10 mouse cellular contexts compared by ENCODE assay signal in genomic region chr8:124283644-124284332, GRCm38 (mm10). TPM values are rescaled to one million over a fixed set of nuclear protein-coding genes. Genes with fewer than 3 reads are reported as not detected.
A peak's percentile ranks its signal among the peaks of the same experiment; 100 is the strongest.
DNase-seq lines count a peak whose midpoint lies in the region; ATAC-seq lines count a peak whose summit lies in the region.
"Had no signal": no experiment of that assay in that cellular context is flagged by ENCODE, and none has a peak within 500 bp of the region (broad histone marks: within the 10 kb centered on the region; RNA-seq: fewer than 3 reads in every experiment).

No protein-coding gene starts in this region.

- H3K4me2 ChIP-seq in heart, embryonic 14.5 days (ENCODE audit: low read length) = no peak overlapping the region
- no peak overlapping the region for H3K4me2 ChIP-seq in embryonic facial prominence, embryonic 11.5 days (ENCODE audit: low read depth, low read length)
- no peak overlapping the region for H3K4me2 ChIP-seq in intestine, embryonic 15.5 days (replicated peaks)
- H3K4me2 ChIP-seq in neural tube, embryonic 15.5 days = no peak overlapping the region

- 59% methylated on average over 11 of the region's 11 CpGs for WGBS in heart, embryonic 14.5 days
- 42% methylated on average over 11 of the region's 11 CpGs for WGBS in embryonic facial prominence, embryonic 11.5 days
- 59% methylated on average over 11 of the region's 11 CpGs for WGBS in intestine, embryonic 15.5 days
- WGBS in neural tube, embryonic 15.5 days = 14% methylated on average over 11 of the region's 11 CpGs

- no peaks in the 10 kb centered on the region for H3K27me3 ChIP-seq in heart, embryonic 14.5 days (ENCODE audit: control insufficient read depth, insufficient read depth, low read length)
- no peaks in the 10 kb centered on the region for H3K27me3 ChIP-seq in embryonic facial prominence, embryonic 11.5 days (ENCODE audit: control insufficient read depth, insufficient read depth, low read length)
- no peaks in the 10 kb centered on the region for H3K27me3 ChIP-seq in intestine, embryonic 15.5 days (replicated peaks)
- H3K27me3 ChIP-seq in neural tube, embryonic 15.5 days (replicated peaks) = no peaks in the 10 kb centered on the region

- no peak for ATAC-seq in heart, embryonic 14.5 days (ENCODE audit: insufficient number of reproducible peaks, insufficient read depth, low FRiP score, low read depth)
- no peak for ATAC-seq in embryonic facial prominence, embryonic 11.5 days (replicated peaks; ENCODE audit: insufficient number of reproducible peaks, low FRiP score, low TSS enrichment, low read depth)
- no peak for ATAC-seq in intestine, embryonic 15.5 days
- ATAC-seq in neural tube, embryonic 15.5 days (ENCODE audit: low FRiP score) = no peak
- no peak for ATAC-seq in monocyte, adult 5-6 weeks (replicated peaks; ENCODE audit: insufficient number of reproducible peaks, low FRiP score, low TSS enrichment, poor library complexity, severe bottlenecking)

- intact Hi-C loops in left cerebral cortex, postnatal 36 days (cut with DNase I) = loop anchor here (5.0 kb wide), 1 partner anchor 51 kb away; the partner anchor contains the start of gene Galnt2

- no peak overlapping the region for H3K4me3 ChIP-seq in heart, embryonic 14.5 days (ENCODE audit: control insufficient read depth in 1 of 2, insufficient read depth in 1 of 2, low read depth in 1 of 2, low read length in 2 of 2)
- H3K4me3 ChIP-seq in embryonic facial prominence, embryonic 11.5 days (ENCODE audit: low read depth, low read length) = no peak overlapping the region
- no peak overlapping the region for H3K4me3 ChIP-seq in intestine, embryonic 15.5 days (replicated peaks)
- no peak overlapping the region for H3K4me3 ChIP-seq in neural tube, embryonic 15.5 days (replicated peaks)

- peaks cover 53 to 79% of the 10 kb centered on the region in 2 experiments for H3K4me1 ChIP-seq in heart, embryonic 14.5 days (ENCODE audit: control insufficient read depth in 2 of 2, insufficient read depth in 2 of 2, low read length in 2 of 2)
- H3K4me1 ChIP-seq in embryonic facial prominence, embryonic 11.5 days (ENCODE audit: control insufficient read depth, insufficient read depth, low read length) = peaks cover 9% of the 10 kb centered on the region
- peaks cover 59% of the 10 kb centered on the region for H3K4me1 ChIP-seq in intestine, embryonic 15.5 days (replicated peaks)
- H3K4me1 ChIP-seq in neural tube, embryonic 15.5 days = peaks cover 66% of the 10 kb centered on the region

- no peak for DNase-seq in heart, adult 9 months (ENCODE audit: low spot score in 2 of 2)
- no peak for DNase-seq in embryonic facial prominence, embryonic 11.5 days (ENCODE audit: low spot score)
- no peak for DNase-seq in right cerebral cortex, adult 18-20 months
- no peak for DNase-seq in left cerebral cortex, postnatal 36 days (ENCODE audit: low spot score in 2 of 2)
- DNase-seq: thymus, postnatal 36 days had no signal

- H3K9me3 ChIP-seq in heart, embryonic 14.5 days (ENCODE audit: control insufficient read depth, low read length) = no peaks in the 10 kb centered on the region
- H3K9me3 ChIP-seq in embryonic facial prominence, embryonic 11.5 days (replicated peaks; ENCODE audit: control insufficient read depth, low read length) = no peaks in the 10 kb centered on the region
- no peaks in the 10 kb centered on the region for H3K9me3 ChIP-seq in intestine, embryonic 15.5 days
- no peaks in the 10 kb centered on the region for H3K9me3 ChIP-seq in neural tube, embryonic 15.5 days (replicated peaks)

- H3K36me3 ChIP-seq in heart, embryonic 14.5 days (ENCODE audit: control insufficient read depth, insufficient read depth, low read length) = no peaks in the 10 kb centered on the region
- no peaks in the 10 kb centered on the region for H3K36me3 ChIP-seq in embryonic facial prominence, embryonic 11.5 days (replicated peaks; ENCODE audit: control insufficient read depth, insufficient read depth, low read depth, low read length)
- no peaks in the 10 kb centered on the region for H3K36me3 ChIP-seq in intestine, embryonic 15.5 days
- no peaks in the 10 kb centered on the region for H3K36me3 ChIP-seq in neural tube, embryonic 15.5 days

- peak overlapping the region; percentile 57 for H3K9ac ChIP-seq in heart, embryonic 14.5 days (ENCODE audit: low read length)
- H3K9ac ChIP-seq in embryonic facial prominence, embryonic 11.5 days (replicated peaks; ENCODE audit: low read length) = peak overlapping the region; percentile 11; the same call in 1 of the 2 replicates
- no peak overlapping the region for H3K9ac ChIP-seq in intestine, embryonic 15.5 days
- peak overlapping the region; percentile 15 for H3K9ac ChIP-seq in neural tube, embryonic 15.5 days (replicated peaks)

- H3K27ac ChIP-seq in heart, embryonic 14.5 days (replicated peaks in 1 of 2; ENCODE audit: control insufficient read depth in 1 of 2, insufficient read depth in 1 of 2, low read depth in 2 of 2, low read length in 2 of 2) = peak overlapping the region; percentile 43 to 77
- peak overlapping the region; percentile 75 for H3K27ac ChIP-seq in embryonic facial prominence, embryonic 11.5 days (replicated peaks; ENCODE audit: low read depth, low read length)
- peak overlapping the region; percentile 36 for H3K27ac ChIP-seq in intestine, embryonic 15.5 days
- peak overlapping the region; percentile 79 for H3K27ac ChIP-seq in neural tube, embryonic 15.5 days (replicated peaks)
- H3K27ac ChIP-seq: macrophage had no signal

RNA-seq across cellular contexts. Expression of gene Galnt2, which starts 52.6 kb away (rescaled TPM):
- 58.5 and 60.5 TPM in 2 replicates for polyA plus RNA-seq in heart, embryonic 14.5 days (2014; fragmentation: Nextera tagmentation; extraction: Ambion mirVana)
- polyA plus RNA-seq in embryonic facial prominence, embryonic 11.5 days (2014; fragmentation: Nextera tagmentation; extraction: Ambion mirVana) = 52.5 and 54.7 TPM in 2 replicates
- polyA plus RNA-seq in intestine, embryonic 15.5 days (2015; fragmentation: Nextera tagmentation; extraction: Ambion mirVana) = 58.8 and 66.9 TPM in 2 replicates
- polyA plus RNA-seq in neural tube, embryonic 15.5 days (2015; fragmentation: Nextera tagmentation; extraction: Ambion mirVana) = 59.7 and 62.7 TPM in 2 replicates
- total RNA-seq in monocyte, adult 5-6 weeks (2017) = 39.5 to 77.2 TPM (median 42.9 TPM) in 3 replicates
- 10 to 100 TPM; 45.4 to 49.7 TPM for total RNA-seq in left cerebral cortex, postnatal 36 days (2021)
